Mouse (Mus musculus): ENCODE measurements around the gene H2-Q7.
"Not testable (repeated sequence)": the region's sequence is repeated elsewhere in the genome, so short reads cannot be mapped to it uniquely, and the experiment has no call there.

GRCm38 (mm10) chr17:35434836-35435235 lies 4.1 kb upstream of the H2-Q7 start:
- peak; percentile 73 for TF ChIP-seq CTCF (IDR thresholded peaks at IDR 0.05; ENCODE audit: low read depth)
- not testable (repeated sequence) for TF ChIP-seq EP300 (optimal IDR thresholded peaks at IDR 0.05)
